Mouse (Mus musculus) thymus, adult 2 months (tissue): ENCODE data around the gene Cftr.

Experiments used
- CTCF ChIP-seq: fragments of 200-500 bp; IDR thresholded peaks from 2 replicates; pipeline ENCODE4 v1.5.1; 2012; ENCODE audit warnings: mild to moderate bottlenecking, control low read depth, low read length, moderate library complexity, borderline replicate concordance; ENCODE audit not compliant: control insufficient read depth, poor library complexity, insufficient read depth; ENCODE audit errors: extremely low read depth
- POLR2A ChIP-seq: fragments of 200-500 bp; IDR thresholded peaks from 2 replicates; pipeline ENCODE4 v1.6.1; 2012; ENCODE audit warnings: mild to moderate bottlenecking, low read length, control low read depth, moderate library complexity; ENCODE audit not compliant: control insufficient read depth, poor library complexity, insufficient read depth; ENCODE audit errors: extremely low read depth

- no peak for TF ChIP-seq POLR2A
- TF ChIP-seq CTCF: no peak
Observed at GRCm38 (mm10) chr6:18344272-18344671, 173.8 kb downstream of the Cftr start.
